Mouse (Mus musculus): ENCODE results near the gene Wdr81. TPM values are rescaled to one million over a fixed set of nuclear protein-coding genes. Genes with fewer than 3 reads are reported as not detected.
A peak's percentile ranks its signal among the peaks of the same experiment; 100 is the strongest.

Wdr81 gene
- polyA plus RNA-seq, 1 experiment from 2014 or later, result 4.6 TPM

DNA sequence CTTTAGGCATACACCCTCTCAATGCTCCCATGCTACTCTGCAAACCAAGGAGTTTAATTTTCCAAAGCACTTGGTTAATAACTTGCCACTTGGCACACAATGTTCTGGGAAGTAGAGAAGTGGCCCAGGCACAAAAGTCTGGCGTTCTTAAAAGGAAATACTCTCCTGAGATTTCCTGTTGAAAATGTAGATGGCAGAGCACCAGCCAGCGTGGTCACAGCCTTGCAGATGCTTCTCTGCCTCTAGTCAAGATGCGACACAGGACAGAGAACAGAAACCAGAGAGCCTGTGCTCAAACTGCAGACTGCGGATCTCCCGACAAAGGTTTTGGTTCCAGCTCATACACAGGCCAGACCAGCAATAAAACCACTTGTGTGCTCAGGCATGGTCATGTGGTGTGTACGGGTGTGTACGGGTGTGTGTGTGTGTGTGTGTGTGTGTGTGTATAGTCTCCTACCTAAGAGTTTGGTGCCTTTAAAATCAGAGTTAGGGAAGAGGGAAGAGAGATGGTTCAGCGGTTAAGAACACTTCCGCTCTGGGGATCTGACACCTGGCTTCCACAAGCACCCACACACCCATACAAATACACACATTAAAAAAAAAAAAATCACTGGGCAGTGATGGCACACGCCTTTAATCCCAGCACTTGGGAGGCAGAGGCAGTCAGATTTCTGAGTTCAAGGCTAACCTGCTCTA, 672 bp upstream of the Wdr81 start:
- ATAC-seq (ENCODE audit: insufficient read depth) (no peak; the same call in 1 of the 2 replicates), DNase-seq (no peak)
- peak overlapping the region; percentile 63 for H3K9ac ChIP-seq
- H3K4me2 ChIP-seq, result peak overlapping the region; percentile 100
- H3K27ac ChIP-seq (ENCODE audit: low read depth), result peak overlapping the region; percentile 72; the same call in 1 of the 2 replicates
- H3K4me1 ChIP-seq (ENCODE audit: insufficient read depth), result peaks cover 17% of the 10 kb centered on the region
- H3K9me3 ChIP-seq (ENCODE audit: low read depth, low read length), result no peaks in the 10 kb centered on the region
- TF ChIP-seq CTCF (IDR thresholded peaks at IDR 0.05; ENCODE audit: low read depth), result no peak
- no peaks in the 10 kb centered on the region for H3K36me3 ChIP-seq (ENCODE audit: insufficient read depth)
- H3K27me3 ChIP-seq (ENCODE audit: insufficient read depth, low read length), result no peaks in the 10 kb centered on the region
- peak overlapping the region; percentile 62 for H3K4me3 ChIP-seq (ENCODE audit: low read depth, low read length)
- 69% methylated on average over 10 of the region's 10 CpGs for WGBS

DNA sequence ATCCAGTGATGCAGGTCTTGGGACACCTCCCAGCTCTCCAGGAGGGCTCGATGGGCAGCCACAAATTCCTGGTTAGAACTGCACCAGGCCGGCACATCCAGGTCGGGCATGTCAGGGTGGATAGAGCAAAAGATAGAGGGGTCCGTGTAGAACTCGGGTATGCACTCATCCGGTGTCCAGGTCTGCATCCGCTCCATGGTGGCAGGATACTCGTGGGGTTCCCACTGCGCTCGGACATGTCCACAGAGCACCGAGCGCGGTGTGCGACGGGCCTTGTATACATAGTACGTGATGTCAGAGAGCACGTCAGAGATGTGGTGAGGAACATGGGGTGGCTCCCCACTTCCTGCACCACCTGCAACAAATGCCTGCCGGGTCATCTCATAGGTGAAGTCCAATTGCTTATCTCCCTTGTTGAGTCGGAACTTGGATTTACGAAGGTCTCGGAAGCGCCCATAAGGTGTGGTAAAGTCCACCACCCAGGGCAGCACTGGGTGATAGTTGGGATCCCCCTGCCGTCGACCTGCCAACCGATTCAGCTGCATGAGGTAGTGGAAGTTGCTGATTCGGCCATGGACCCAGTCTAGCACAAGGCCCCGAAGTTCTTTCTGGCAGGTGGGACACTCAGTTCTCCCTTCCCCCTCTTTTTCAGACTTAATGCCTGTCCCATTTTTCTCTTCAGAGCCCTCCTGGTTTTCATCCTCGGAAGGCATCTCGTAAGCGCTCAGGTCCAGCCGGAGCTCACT, 1.5 kb downstream of the Wdr81 start:
- H3K4me2 ChIP-seq, result peak overlapping the region; percentile 100

DNA sequence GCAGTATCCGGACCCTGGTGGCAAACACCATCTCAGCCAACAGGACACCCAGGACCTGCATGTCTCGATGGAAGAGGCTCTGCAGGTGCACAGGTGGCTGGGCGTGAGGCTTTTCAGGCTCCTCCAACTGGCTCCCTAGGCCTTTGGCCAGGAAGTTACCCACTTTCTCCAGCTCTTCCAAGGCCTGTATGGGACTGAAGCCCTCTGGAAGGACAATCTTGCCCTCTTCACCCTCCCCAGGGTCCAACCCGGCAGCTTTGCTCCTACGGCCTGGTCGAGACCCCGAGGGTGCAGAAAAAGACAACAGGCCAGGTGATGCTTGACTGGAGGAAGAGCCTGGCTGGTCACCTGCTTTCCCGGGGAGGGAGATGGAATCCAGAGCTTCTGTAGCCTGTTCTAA, 2.4 kb downstream of the Wdr81 start:
- no peak for TF ChIP-seq CTCF (IDR thresholded peaks at IDR 0.05; ENCODE audit: low read depth)
- H3K9ac ChIP-seq, result no peak overlapping the region
- DNase-seq (no peak), ATAC-seq (ENCODE audit: insufficient read depth) (no peak)
- no peak overlapping the region for H3K4me3 ChIP-seq (ENCODE audit: low read depth, low read length)
- no peak overlapping the region for H3K27ac ChIP-seq (ENCODE audit: low read depth)
- H3K27me3 ChIP-seq (ENCODE audit: insufficient read depth, low read length), result no peaks in the 10 kb centered on the region
- H3K4me1 ChIP-seq (ENCODE audit: insufficient read depth), result peaks cover 6% of the 10 kb centered on the region
- peaks cover 20% of the 10 kb centered on the region; the same call in 1 of the 2 replicates for H3K36me3 ChIP-seq (ENCODE audit: insufficient read depth)
- H3K9me3 ChIP-seq (ENCODE audit: low read depth, low read length), result no peaks in the 10 kb centered on the region
- no peak overlapping the region for H3K4me2 ChIP-seq
- WGBS, result 93% methylated on average over 8 of the region's 8 CpGs

More for the DNA sequence above, 1.5 kb downstream of the Wdr81 start:
- H3K27ac ChIP-seq (ENCODE audit: low read depth), result no peak overlapping the region
- 92% methylated on average over 31 of the region's 31 CpGs for WGBS
- TF ChIP-seq CTCF (IDR thresholded peaks at IDR 0.05; ENCODE audit: low read depth), result no peak
- H3K9me3 ChIP-seq (ENCODE audit: low read depth, low read length), result no peaks in the 10 kb centered on the region
- ATAC-seq (ENCODE audit: insufficient read depth) (no peak), DNase-seq (no peak)
- H3K4me3 ChIP-seq (ENCODE audit: low read depth, low read length), result peak overlapping the region; percentile 62; the same call in 1 of the 2 replicates
- peaks cover 14% of the 10 kb centered on the region; the same call in 1 of the 2 replicates for H3K36me3 ChIP-seq (ENCODE audit: insufficient read depth)
- peaks cover 6% of the 10 kb centered on the region for H3K4me1 ChIP-seq (ENCODE audit: insufficient read depth)
- no peak overlapping the region for H3K9ac ChIP-seq
- no peaks in the 10 kb centered on the region for H3K27me3 ChIP-seq (ENCODE audit: insufficient read depth, low read length)

DNA sequence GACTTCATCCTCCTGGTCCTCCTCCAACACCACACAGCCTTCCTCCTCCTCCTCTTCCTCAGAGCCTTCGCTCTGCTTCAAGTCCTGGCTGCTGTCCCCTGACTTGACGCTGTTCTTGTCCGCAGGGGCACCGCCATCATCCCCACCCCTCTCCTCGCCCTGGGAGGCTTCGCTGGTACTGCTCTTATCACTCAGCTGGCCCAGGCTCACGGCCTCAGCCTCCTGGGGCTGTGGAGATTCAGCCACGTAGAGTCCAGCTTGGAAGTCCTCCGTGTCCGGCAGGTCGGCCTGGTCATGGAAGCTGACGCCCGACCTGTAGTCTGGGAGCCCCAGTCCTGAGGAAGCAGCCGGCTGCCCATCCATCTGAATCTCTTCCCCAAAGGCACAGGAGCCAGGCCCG, 3.6 kb downstream of the Wdr81 start:
- Histone ChIP-seq H3K9ac (no peak overlapping the region), H3K36me3 (ENCODE audit: insufficient read depth) (peaks cover 20% of the 10 kb centered on the region; the same call in 1 of the 2 replicates), H3K27ac (ENCODE audit: low read depth) (no peak overlapping the region), H3K27me3 (ENCODE audit: insufficient read depth, low read length) (no peaks in the 10 kb centered on the region), H3K4me2 (peak overlapping the region; percentile 7; the same call in 1 of the 2 replicates), H3K9me3 (ENCODE audit: low read depth, low read length) (no peaks in the 10 kb centered on the region), H3K4me1 (ENCODE audit: insufficient read depth) (peaks cover 6% of the 10 kb centered on the region), H3K4me3 (ENCODE audit: low read depth, low read length) (no peak overlapping the region)
- TF ChIP-seq CTCF (IDR thresholded peaks at IDR 0.05; ENCODE audit: low read depth), result no peak
- ATAC-seq (ENCODE audit: insufficient read depth) (no peak), DNase-seq (no peak)
- 83% methylated on average over 15 of the region's 15 CpGs for WGBS

DNA sequence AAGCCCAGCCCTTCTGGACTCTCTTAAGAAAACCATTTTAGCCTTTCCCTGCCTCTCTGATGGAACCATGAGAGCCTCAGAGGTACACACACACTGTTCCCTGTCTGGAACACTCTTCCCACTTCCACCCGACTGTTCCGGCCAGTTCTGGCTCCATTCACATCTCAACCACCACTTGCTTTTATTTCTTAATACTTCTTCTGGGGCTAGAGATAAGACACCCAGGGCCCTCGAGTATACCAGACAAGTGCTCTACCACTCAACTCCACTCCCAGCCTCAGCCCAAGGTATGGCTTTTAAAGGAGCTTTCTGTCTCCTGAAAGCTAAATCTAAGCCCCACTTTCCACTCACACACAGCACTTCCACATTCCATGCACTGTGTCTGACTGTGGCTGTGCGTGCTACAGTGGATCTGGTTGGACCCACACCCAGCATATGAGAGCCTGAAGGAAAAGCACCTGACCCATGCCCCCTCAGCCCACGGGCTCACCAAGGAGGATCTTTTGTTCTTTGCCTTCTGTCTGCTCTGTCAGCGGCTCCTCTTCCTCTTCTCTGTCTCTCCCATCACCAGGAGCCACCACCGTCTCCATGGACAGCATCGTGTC, 4.1 kb downstream of the Wdr81 start:
- no peaks in the 10 kb centered on the region for H3K9me3 ChIP-seq (ENCODE audit: low read depth, low read length)
- no peak for TF ChIP-seq CTCF (IDR thresholded peaks at IDR 0.05; ENCODE audit: low read depth)
- no peak overlapping the region for H3K27ac ChIP-seq (ENCODE audit: low read depth)
- no peak overlapping the region for H3K9ac ChIP-seq
- peak overlapping the region; percentile 23; the same call in 1 of the 2 replicates for H3K4me2 ChIP-seq
- H3K36me3 ChIP-seq (ENCODE audit: insufficient read depth), result peaks cover 20% of the 10 kb centered on the region; the same call in 1 of the 2 replicates
- 64% methylated on average over 8 of the region's 8 CpGs for WGBS
- ATAC-seq (ENCODE audit: insufficient read depth) (no peak), DNase-seq (no peak)
- peaks cover 6% of the 10 kb centered on the region for H3K4me1 ChIP-seq (ENCODE audit: insufficient read depth)
- no peak overlapping the region for H3K4me3 ChIP-seq (ENCODE audit: low read depth, low read length)
- H3K27me3 ChIP-seq (ENCODE audit: insufficient read depth, low read length), result no peaks in the 10 kb centered on the region

DNA sequence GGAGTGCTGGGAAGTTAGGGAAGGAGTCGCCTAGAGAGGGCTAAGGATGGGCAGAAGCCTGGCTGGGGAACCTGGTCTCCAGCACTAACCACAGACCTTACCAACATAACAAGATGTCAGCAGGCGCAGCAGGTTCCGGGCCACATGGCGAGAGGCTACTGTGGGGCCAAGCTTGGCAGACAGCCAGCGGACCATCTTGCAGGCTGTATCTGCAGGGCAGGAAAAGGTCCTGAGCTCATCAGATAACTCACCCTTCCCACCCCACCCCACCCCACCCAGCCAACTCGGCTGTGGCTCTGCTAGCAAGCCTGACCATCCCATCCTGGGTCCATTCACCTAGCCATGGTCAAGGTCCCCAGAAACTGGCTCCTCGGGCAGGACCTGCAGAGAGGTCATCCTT, 4.8 kb downstream of the Wdr81 start:
- H3K9ac ChIP-seq, result no peak overlapping the region
- no peaks in the 10 kb centered on the region for H3K4me1 ChIP-seq (ENCODE audit: insufficient read depth)
- no peak for TF ChIP-seq CTCF (IDR thresholded peaks at IDR 0.05; ENCODE audit: low read depth)
- H3K27me3 ChIP-seq (ENCODE audit: insufficient read depth, low read length), result no peaks in the 10 kb centered on the region
- DNase-seq (peak; percentile 19), ATAC-seq (ENCODE audit: insufficient read depth) (no peak)
- H3K27ac ChIP-seq (ENCODE audit: low read depth), result no peak overlapping the region
- H3K36me3 ChIP-seq (ENCODE audit: insufficient read depth), result peaks cover 21% of the 10 kb centered on the region; the same call in 1 of the 2 replicates
- H3K4me2 ChIP-seq, result peak overlapping the region; percentile 31; the same call in 1 of the 2 replicates
- WGBS, result 71% methylated on average over 7 of the region's 7 CpGs
- no peaks in the 10 kb centered on the region for H3K9me3 ChIP-seq (ENCODE audit: low read depth, low read length)
- H3K4me3 ChIP-seq (ENCODE audit: low read depth, low read length), result 0 out of 2 replicates have a peak overlapping the region, but pooled peaks have one; percentile 3
